In the genomic region with DNA sequence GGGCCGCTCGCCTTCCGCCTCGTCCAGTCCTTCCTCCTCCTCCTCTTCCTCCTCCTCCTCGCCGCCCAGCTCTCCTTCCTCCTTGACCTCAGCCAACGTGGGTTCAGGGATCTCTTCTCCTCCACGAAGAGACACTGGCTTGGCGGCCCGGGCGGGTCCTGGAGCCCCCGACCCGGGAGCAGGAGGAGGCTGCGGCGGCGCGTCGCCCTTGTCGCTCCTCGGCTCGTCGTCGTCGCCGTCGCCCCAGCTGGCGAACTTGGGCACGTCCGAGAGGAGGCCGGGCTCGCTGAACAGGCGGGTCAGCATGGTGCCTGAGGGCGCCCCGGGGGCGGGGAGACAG, we compare ENCODE assay signal across 7 mouse cellular contexts. TPM values are rescaled to one million over a fixed set of nuclear protein-coding genes. Genes with fewer than 3 reads are reported as not detected.
A peak's percentile ranks its signal among the peaks of the same experiment; 100 is the strongest.
DNase-seq lines count a peak whose midpoint lies in the region; ATAC-seq and TF ChIP-seq lines count a peak whose summit lies in the region.

No protein-coding gene starts in this region.

- no peak for DNase-seq in liver, embryonic 11.5 days (ENCODE audit: low spot score)
- no peak for DNase-seq in liver
- no peak for DNase-seq in forebrain, embryonic 11.5 days (ENCODE audit: low spot score)
- no peak for DNase-seq in right cerebral cortex, adult 18-20 months
- DNase-seq in gastrocnemius, adult 18-20 months (ENCODE audit: low spot score): no peak

- peak overlapping the region; percentile 30 for H3K4me3 ChIP-seq in liver, embryonic 11.5 days (ENCODE audit: low read depth, low read length)
- H3K4me3 ChIP-seq in forebrain, embryonic 11.5 days (ENCODE audit: low read depth, low read length): peak overlapping the region; percentile 24
- peak overlapping the region; percentile 32 for H3K4me3 ChIP-seq in intestine, postnatal 0 days (ENCODE audit: low read depth, low read length)
- H3K4me3 ChIP-seq in neural tube, embryonic 15.5 days (replicated peaks): peak overlapping the region; percentile 43

- H3K9me3 ChIP-seq in liver, embryonic 11.5 days (ENCODE audit: control insufficient read depth, low read length): no peaks in the 10 kb centered on the region
- no peaks in the 10 kb centered on the region for H3K9me3 ChIP-seq in forebrain, embryonic 11.5 days (ENCODE audit: control insufficient read depth, low read length)
- H3K9me3 ChIP-seq in intestine, postnatal 0 days (ENCODE audit: control insufficient read depth): no peaks in the 10 kb centered on the region
- H3K9me3 ChIP-seq in neural tube, embryonic 15.5 days (replicated peaks): no peaks in the 10 kb centered on the region

- peak overlapping the region; percentile 40 for H3K4me2 ChIP-seq in liver, embryonic 11.5 days
- peak overlapping the region; percentile 32; the same call in 1 of the 2 replicates for H3K4me2 ChIP-seq in forebrain, embryonic 11.5 days (ENCODE audit: low read depth, low read length, severe bottlenecking)
- peak overlapping the region; percentile 58 for H3K4me2 ChIP-seq in intestine, postnatal 0 days (replicated peaks; ENCODE audit: low read depth)
- H3K4me2 ChIP-seq in neural tube, embryonic 15.5 days: peak overlapping the region; percentile 47

- no peaks in the 10 kb centered on the region for H3K36me3 ChIP-seq in liver, embryonic 11.5 days (ENCODE audit: control insufficient read depth, insufficient read depth, low read length)
- H3K36me3 ChIP-seq in forebrain, embryonic 11.5 days (ENCODE audit: control insufficient read depth, insufficient read depth, low read length): no peaks in the 10 kb centered on the region
- H3K36me3 ChIP-seq in intestine, postnatal 0 days (ENCODE audit: control insufficient read depth, insufficient read depth): no peaks in the 10 kb centered on the region
- no peaks in the 10 kb centered on the region for H3K36me3 ChIP-seq in neural tube, embryonic 15.5 days

- no peak for TF ChIP-seq CTCF in intestine, postnatal 0 days (IDR thresholded peaks at IDR 0.05; ENCODE audit: low read depth)

- no peak overlapping the region for H3K27ac ChIP-seq in liver, embryonic 11.5 days (ENCODE audit: low read depth, low read length)
- H3K27ac ChIP-seq in forebrain, embryonic 11.5 days (ENCODE audit: low read depth, low read length): no peak overlapping the region
- H3K27ac ChIP-seq in intestine, postnatal 0 days (ENCODE audit: low read depth, low read length): no peak overlapping the region
- H3K27ac ChIP-seq in neural tube, embryonic 15.5 days (replicated peaks): peak overlapping the region; percentile 82

- peaks cover 100% of the 10 kb centered on the region for H3K27me3 ChIP-seq in liver, embryonic 11.5 days (replicated peaks; ENCODE audit: control insufficient read depth, insufficient read depth, low read length)
- peaks cover 99% of the 10 kb centered on the region for H3K27me3 ChIP-seq in forebrain, embryonic 11.5 days (ENCODE audit: control insufficient read depth, insufficient read depth, low read length)
- H3K27me3 ChIP-seq in intestine, postnatal 0 days (replicated peaks; ENCODE audit: control insufficient read depth, insufficient read depth, low read length): peaks cover 100% of the 10 kb centered on the region
- H3K27me3 ChIP-seq in neural tube, embryonic 15.5 days (replicated peaks): peaks cover 94% of the 10 kb centered on the region

- H3K9ac ChIP-seq in liver, embryonic 11.5 days (ENCODE audit: low read depth, low read length): no peak overlapping the region
- peak overlapping the region; percentile 29; the same call in 1 of the 2 replicates for H3K9ac ChIP-seq in forebrain, embryonic 11.5 days (ENCODE audit: low read length)
- no peak overlapping the region for H3K9ac ChIP-seq in intestine, postnatal 0 days (ENCODE audit: low read depth, low read length)
- H3K9ac ChIP-seq in neural tube, embryonic 15.5 days (replicated peaks): peak overlapping the region; percentile 47

- under 1% methylated on average over 35 of the region's 35 CpGs for WGBS in liver, embryonic 11.5 days
- WGBS in forebrain, embryonic 11.5 days: 0% methylated on average over 30 of the region's 35 CpGs
- 0% methylated on average over 28 of the region's 35 CpGs for WGBS in intestine, postnatal 0 days
- WGBS in neural tube, embryonic 15.5 days: under 1% methylated on average over 35 of the region's 35 CpGs

- ATAC-seq in liver, embryonic 11.5 days (replicated peaks; ENCODE audit: low FRiP score): no peak
- no peak for ATAC-seq in forebrain, embryonic 11.5 days (replicated peaks; ENCODE audit: low FRiP score)
- no peak for ATAC-seq in intestine, postnatal 0 days
- no peak for ATAC-seq in neural tube, embryonic 15.5 days (ENCODE audit: low FRiP score)

- peaks cover 4% of the 10 kb centered on the region; the same call in 1 of the 2 replicates for H3K4me1 ChIP-seq in liver, embryonic 11.5 days (replicated peaks; ENCODE audit: control insufficient read depth, insufficient read depth, low read length)
- H3K4me1 ChIP-seq in forebrain, embryonic 11.5 days (replicated peaks; ENCODE audit: control insufficient read depth, insufficient read depth, low read length): peaks cover 13% of the 10 kb centered on the region
- H3K4me1 ChIP-seq in intestine, postnatal 0 days (replicated peaks; ENCODE audit: control insufficient read depth, insufficient read depth, low read length): peaks cover 6% of the 10 kb centered on the region; the same call in 1 of the 2 replicates
- peaks cover 25% of the 10 kb centered on the region for H3K4me1 ChIP-seq in neural tube, embryonic 15.5 days

RNA-seq across cellular contexts. Expression of a gene that starts 1.4 kb away (rescaled TPM):
- 0.10 and 0.18 TPM in 2 replicates for polyA plus RNA-seq in liver, embryonic 11.5 days (2014; fragmentation: Nextera tagmentation; extraction: Ambion mirVana)
- polyA plus RNA-seq in forebrain, embryonic 11.5 days (2014; fragmentation: Nextera tagmentation; extraction: Ambion mirVana): 3.8 and 5.8 TPM in 2 replicates
- 0.07 TPM in 1 of 2 replicates, not detected in the other for polyA plus RNA-seq in intestine, postnatal 0 days (2015; fragmentation: Nextera tagmentation; extraction: Ambion mirVana)
- 13.7 and 16.3 TPM in 2 replicates for polyA plus RNA-seq in neural tube, embryonic 15.5 days (2015; fragmentation: Nextera tagmentation; extraction: Ambion mirVana)
- not detected for total RNA-seq in gastrocnemius, adult 18-20 months (2021)

RNA-seq across cellular contexts. Expression of a gene that starts 20.2 kb away (rescaled TPM):
- 0.38 TPM in 1 of 2 replicates, not detected in the other for polyA plus RNA-seq in liver, embryonic 11.5 days (2014; fragmentation: Nextera tagmentation; extraction: Ambion mirVana)
- polyA plus RNA-seq in forebrain, embryonic 11.5 days (2014; fragmentation: Nextera tagmentation; extraction: Ambion mirVana): 0.29 and 0.41 TPM in 2 replicates
- 99.5 and 102 TPM in 2 replicates for polyA plus RNA-seq in intestine, postnatal 0 days (2015; fragmentation: Nextera tagmentation; extraction: Ambion mirVana)
- polyA plus RNA-seq in neural tube, embryonic 15.5 days (2015; fragmentation: Nextera tagmentation; extraction: Ambion mirVana): 2.5 and 3.7 TPM in 2 replicates
- total RNA-seq in gastrocnemius, adult 18-20 months (2021): under 1 TPM; 0.18 to 0.31 TPM

RNA-seq across cellular contexts. Expression of a gene that starts 30.2 kb away (rescaled TPM):
- 25.3 and 28.9 TPM in 2 replicates for polyA plus RNA-seq in liver, embryonic 11.5 days (2014; fragmentation: Nextera tagmentation; extraction: Ambion mirVana)
- polyA plus RNA-seq in forebrain, embryonic 11.5 days (2014; fragmentation: Nextera tagmentation; extraction: Ambion mirVana): 38.1 and 39.9 TPM in 2 replicates
- 29.0 and 30.1 TPM in 2 replicates for polyA plus RNA-seq in intestine, postnatal 0 days (2015; fragmentation: Nextera tagmentation; extraction: Ambion mirVana)
- polyA plus RNA-seq in neural tube, embryonic 15.5 days (2015; fragmentation: Nextera tagmentation; extraction: Ambion mirVana): 31.6 and 37.6 TPM in 2 replicates
- total RNA-seq in gastrocnemius, adult 18-20 months (2021): 10 to 100 TPM; 11.1 to 13.6 TPM

RNA-seq across cellular contexts. Expression of a gene that starts 55.6 kb away (rescaled TPM):
- polyA plus RNA-seq in liver, embryonic 11.5 days (2014; fragmentation: Nextera tagmentation; extraction: Ambion mirVana): 0.65 and 0.89 TPM in 2 replicates
- polyA plus RNA-seq in forebrain, embryonic 11.5 days (2014; fragmentation: Nextera tagmentation; extraction: Ambion mirVana): not detected in 2 replicates
- 0.44 and 0.69 TPM in 2 replicates for polyA plus RNA-seq in intestine, postnatal 0 days (2015; fragmentation: Nextera tagmentation; extraction: Ambion mirVana)
- polyA plus RNA-seq in neural tube, embryonic 15.5 days (2015; fragmentation: Nextera tagmentation; extraction: Ambion mirVana): 1.4 and 1.7 TPM in 2 replicates
- total RNA-seq in gastrocnemius, adult 18-20 months (2021): 1,000 to 10,000 TPM; 3,864 to 4,194 TPM

RNA-seq across cellular contexts. Expression of a gene that starts 58.2 kb away (rescaled TPM):
- polyA plus RNA-seq in liver, embryonic 11.5 days (2014; fragmentation: Nextera tagmentation; extraction: Ambion mirVana): 0.53 and 0.88 TPM in 2 replicates
- polyA plus RNA-seq in forebrain, embryonic 11.5 days (2014; fragmentation: Nextera tagmentation; extraction: Ambion mirVana): not detected in 2 replicates
- not detected in 2 replicates for polyA plus RNA-seq in intestine, postnatal 0 days (2015; fragmentation: Nextera tagmentation; extraction: Ambion mirVana)
- 2.2 and 2.9 TPM in 2 replicates for polyA plus RNA-seq in neural tube, embryonic 15.5 days (2015; fragmentation: Nextera tagmentation; extraction: Ambion mirVana)
- total RNA-seq in gastrocnemius, adult 18-20 months (2021): 1 to 10 TPM; 1.2 to 8.2 TPM

Comparison
In these comparisons a context has a peak if more than half of its experiments do, and no peak if none do; other contexts are left out.
1. H3K9ac ChIP-seq: peak in forebrain, embryonic 11.5 days (single experiment) and neural tube, embryonic 15.5 days (single experiment); none in liver, embryonic 11.5 days (single experiment) and intestine, postnatal 0 days (single experiment).
2. RNA of a gene that starts 20.2 kb away (polyA plus RNA-seq): 99.5 to 102 TPM in intestine, postnatal 0 days; 2.5 to 3.7 TPM in neural tube, embryonic 15.5 days, 0.29 to 0.41 TPM in forebrain, embryonic 11.5 days and 0.38 TPM in liver, embryonic 11.5 days; every median in the first group is over 10 times any median in the second.
3. Peak in every context shown above with its lines, with median percentiles within 50 percentile points of each other: H3K4me2 ChIP-seq and H3K4me3 ChIP-seq.